In the genomic region with DNA sequence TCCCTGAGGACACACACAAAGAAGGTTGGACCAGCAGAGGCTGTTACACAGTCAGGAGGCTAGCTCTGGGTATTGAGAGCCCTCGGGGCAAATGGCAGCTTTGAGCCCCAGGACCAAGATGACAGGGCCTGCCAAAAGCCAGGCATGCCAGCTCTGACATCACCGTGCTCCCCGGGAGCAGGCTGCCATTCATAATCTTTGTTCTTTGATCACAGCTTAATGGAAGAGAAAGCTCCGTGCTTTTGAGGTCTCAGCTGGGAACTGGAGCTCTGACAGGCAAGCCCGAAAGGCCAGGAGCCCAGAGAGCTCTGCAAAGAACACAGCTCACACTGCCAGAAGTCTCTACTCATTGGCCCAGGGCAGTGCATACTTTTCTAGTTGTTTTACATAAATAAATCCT, we compare ENCODE assay signal across 10 mouse cellular contexts.
A peak's percentile ranks its signal among the peaks of the same experiment; 100 is the strongest.
DNase-seq lines count a peak whose midpoint lies in the region; ATAC-seq and TF ChIP-seq lines count a peak whose summit lies in the region.
"Had no signal": no experiment of that assay in that cellular context is flagged by ENCODE, and none has a peak within 500 bp of the region (broad histone marks: within the 10 kb centered on the region; RNA-seq: fewer than 3 reads in every experiment).

No protein-coding gene starts in this region.

- peaks cover 16% of the 10 kb centered on the region for H3K4me1 ChIP-seq in forebrain, embryonic 12.5 days
- no peaks in the 10 kb centered on the region for H3K4me1 ChIP-seq in hindbrain, postnatal 0 days (ENCODE audit: insufficient read depth, low read length)

- H3K9ac ChIP-seq in forebrain, embryonic 12.5 days: no peak overlapping the region
- no peak overlapping the region for H3K9ac ChIP-seq in hindbrain, postnatal 0 days (replicated peaks; ENCODE audit: low read length)
- H3K9ac ChIP-seq: liver, embryonic 14.5 days had no signal

- H3K27ac ChIP-seq in forebrain, embryonic 12.5 days: peak overlapping the region; percentile 43
- no peak overlapping the region for H3K27ac ChIP-seq in hindbrain, postnatal 0 days
- H3K27ac ChIP-seq: liver, embryonic 14.5 days had no signal

- no peak overlapping the region for H3K4me3 ChIP-seq in forebrain, embryonic 12.5 days (replicated peaks)
- H3K4me3 ChIP-seq in hindbrain, postnatal 0 days (ENCODE audit: low read length): no peak overlapping the region

- no peaks in the 10 kb centered on the region for H3K9me3 ChIP-seq in forebrain, embryonic 12.5 days
- H3K9me3 ChIP-seq in hindbrain, postnatal 0 days (ENCODE audit: low read length): no peaks in the 10 kb centered on the region

- peak; percentile 60 for DNase-seq in heart, adult 11 months
- no peak for DNase-seq in heart, postnatal 4 days
- DNase-seq in hindbrain, postnatal 0 days (ENCODE audit: low spot score): peak; percentile 75
- DNase-seq in right cerebral cortex, adult 2 months (ENCODE audit: low spot score in 2 of 2): peak; percentile 2 to 12
- DNase-seq in kidney, adult 11 months: no peak
- no peak for DNase-seq in spleen, adult 12 weeks (ENCODE audit: low spot score)
- no peak for DNase-seq in MN1 (ENCODE audit: low spot score)
- DNase-seq: thymus, postnatal 4 days had no signal

- ATAC-seq in forebrain, embryonic 12.5 days (ENCODE audit: low FRiP score): peak; percentile 49; the same call in 1 of the 2 replicates
- peak; percentile 84 for ATAC-seq in hindbrain, postnatal 0 days

- no peaks in the 10 kb centered on the region for H3K27me3 ChIP-seq in forebrain, embryonic 12.5 days
- no peaks in the 10 kb centered on the region for H3K27me3 ChIP-seq in hindbrain, postnatal 0 days (ENCODE audit: insufficient read depth, low read length)

- TF ChIP-seq CTCF in hindbrain, postnatal 0 days (IDR thresholded peaks at IDR 0.05; ENCODE audit: low read depth): no peak

- H3K4me2 ChIP-seq in forebrain, embryonic 12.5 days: no peak overlapping the region
- H3K4me2 ChIP-seq in hindbrain, postnatal 0 days (ENCODE audit: low read depth, low read length): no peak overlapping the region

- no peaks in the 10 kb centered on the region for H3K36me3 ChIP-seq in forebrain, embryonic 12.5 days (replicated peaks)
- H3K36me3 ChIP-seq in hindbrain, postnatal 0 days (ENCODE audit: insufficient read depth, low read length): no peaks in the 10 kb centered on the region

- WGBS in forebrain, embryonic 12.5 days: 11% methylated on average over 5 of the region's 5 CpGs
- 18% methylated on average over 5 of the region's 5 CpGs for WGBS in hindbrain, postnatal 0 days

Comparison
In these comparisons a context has a peak if more than half of its experiments do, and no peak if none do; other contexts are left out.
1. DNase-seq: peak in heart, adult 11 months (single experiment), hindbrain, postnatal 0 days (single experiment) and right cerebral cortex, adult 2 months (2 of 2); none in heart, postnatal 4 days (single experiment), kidney, adult 11 months (single experiment), spleen, adult 12 weeks (single experiment) and MN1 (single experiment).